Mouse (Mus musculus) cortical plate, adult 2 months (tissue): ENCODE results near the gene BC035947.

Experiments used
- CTCF ChIP-seq: fragments of 200-500 bp; IDR thresholded peaks from 2 replicates; pipeline ENCODE4 v1.5.1; 2011; ENCODE audit warnings: mild to moderate bottlenecking, control low read depth, low read length; ENCODE audit not compliant: insufficient read depth; ENCODE audit errors: extremely low read depth
- POLR2A ChIP-seq: fragments of 200-500 bp; IDR thresholded peaks from 2 replicates; pipeline ENCODE4 v1.6.1; 2011; ENCODE audit warnings: mild to moderate bottlenecking, low read length, control low read depth; ENCODE audit not compliant: insufficient read depth; ENCODE audit errors: extremely low read depth

- TF ChIP-seq CTCF (no peak), POLR2A (no peak)
These were observed 37.0 kb upstream of the BC035947 start for GRCm38 (mm10) chr1:78548961-78549360.
